Mouse (Mus musculus) kidney, postnatal 36 days (tissue): ENCODE data around the gene Gm379.

Source experiments
- DNase-seq, 2 experiments: peaks; one replicate each; pipeline ENCODE4 v3.0.0; 2021 to 2022; ENCODE audit warnings: mixed read lengths in 2 of 2

Gm379 gene

DNA sequence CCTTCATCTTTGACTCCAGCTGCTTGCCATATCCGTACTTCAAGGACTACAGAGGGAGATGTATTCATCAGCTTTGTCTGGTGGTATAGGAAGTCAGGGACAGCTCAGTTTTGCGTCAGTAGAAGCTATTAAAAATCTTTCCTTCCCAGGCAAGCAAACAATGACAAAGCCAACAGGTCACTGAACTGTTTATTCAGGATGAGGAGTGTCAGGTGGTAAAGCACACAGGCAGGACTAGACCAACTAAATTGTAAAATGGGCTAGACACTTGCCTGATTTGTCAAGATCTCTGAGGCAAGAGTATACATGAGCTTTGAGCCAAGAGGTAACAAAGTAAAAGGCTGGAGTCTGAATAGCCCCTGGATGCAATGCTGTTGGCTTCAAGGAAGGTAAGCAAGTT lies at the start of gene Gm379:
Gm379 (minus strand) TSS at position 7 of the 400 bp plus-strand sequence.
- DNase-seq = no peak

GRCm38 (mm10) chrX:108704312-108704711 lies 39.6 kb upstream of the Gm379 start:
- DNase-seq = no peak

GRCm38 (mm10) chrX:108668868-108669267 lies 4.2 kb upstream of the Gm379 start:
- DNase-seq = no peak

DNA sequence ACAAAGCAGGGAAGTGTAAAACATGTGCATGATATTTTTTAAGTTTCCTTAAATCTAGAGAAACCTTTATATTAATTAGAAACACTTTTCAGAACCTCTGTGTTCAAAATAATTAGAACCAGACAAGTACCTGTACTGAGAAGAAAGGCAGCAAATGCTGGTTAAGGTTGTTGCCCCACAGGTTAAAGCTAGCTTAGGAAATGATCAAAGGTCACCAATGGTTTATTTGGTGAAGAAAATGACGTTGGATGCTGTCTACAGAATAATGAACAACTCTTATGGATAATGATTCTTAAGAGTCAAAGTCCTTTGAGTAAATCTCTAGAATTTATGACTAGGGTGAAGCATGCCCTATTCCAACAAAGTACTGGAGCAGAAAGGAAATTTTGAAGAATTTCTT lies 42.7 kb downstream of the Gm379 start:
- no peak for DNase-seq

DNA sequence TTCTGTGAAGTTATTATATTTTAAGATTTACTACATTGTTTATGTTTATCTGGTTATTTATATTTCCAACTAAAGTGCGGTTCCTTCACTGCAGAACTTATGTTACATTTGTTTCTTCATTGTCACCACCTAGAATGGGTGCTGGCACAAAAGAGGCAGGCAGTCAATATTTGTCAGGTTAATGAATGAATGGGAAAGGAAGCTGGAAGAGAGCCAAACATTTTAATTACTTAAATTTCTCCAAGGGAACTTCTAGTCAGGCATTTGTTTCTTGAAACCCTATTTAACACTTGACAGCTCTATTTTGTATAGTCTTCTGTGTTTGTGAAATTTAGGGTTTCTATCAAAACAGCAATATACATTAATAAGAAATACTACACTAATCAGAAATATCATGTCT lies 43.8 kb downstream of the Gm379 start:
- DNase-seq = no peak
